Mouse (Mus musculus) right cerebral cortex, postnatal 10 days (tissue): ENCODE results near the gene AA467197.

Experiments used
- DNase-seq, 2 experiments: peaks; one replicate each; pipeline ENCODE4 v3.0.0; 2021; ENCODE audit warnings: low spot score in 2 of 2

The AA467197 gene

DNA sequence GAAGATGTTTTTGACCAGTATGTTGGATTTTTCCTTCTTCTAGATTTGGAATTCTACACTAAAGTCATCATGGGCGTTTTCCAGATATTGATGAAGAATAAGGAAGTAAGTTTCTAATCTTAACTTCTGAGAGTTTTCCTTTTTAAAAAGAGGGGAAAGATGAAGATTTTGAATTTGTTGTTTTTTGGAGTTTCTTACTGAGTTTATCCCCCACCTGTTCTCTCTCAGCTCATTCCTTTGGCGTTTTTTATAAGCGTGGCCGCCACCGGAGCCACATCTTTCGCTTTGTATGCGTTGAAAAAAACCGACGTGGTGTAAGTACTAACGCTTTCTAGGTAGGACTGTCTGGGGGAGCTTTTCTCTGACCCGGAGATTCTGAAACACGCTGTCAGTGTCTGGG, 1.2 kb downstream of the AA467197 start:
- no peak for DNase-seq

- no peak for DNase-seq
Measured at GRCm38 (mm10) chr2:122638673-122639072, 1.9 kb downstream of the AA467197 start.

- no peak for DNase-seq
Measured at GRCm38 (mm10) chr2:122652096-122653084, 15.6 kb downstream of the AA467197 start.

DNA sequence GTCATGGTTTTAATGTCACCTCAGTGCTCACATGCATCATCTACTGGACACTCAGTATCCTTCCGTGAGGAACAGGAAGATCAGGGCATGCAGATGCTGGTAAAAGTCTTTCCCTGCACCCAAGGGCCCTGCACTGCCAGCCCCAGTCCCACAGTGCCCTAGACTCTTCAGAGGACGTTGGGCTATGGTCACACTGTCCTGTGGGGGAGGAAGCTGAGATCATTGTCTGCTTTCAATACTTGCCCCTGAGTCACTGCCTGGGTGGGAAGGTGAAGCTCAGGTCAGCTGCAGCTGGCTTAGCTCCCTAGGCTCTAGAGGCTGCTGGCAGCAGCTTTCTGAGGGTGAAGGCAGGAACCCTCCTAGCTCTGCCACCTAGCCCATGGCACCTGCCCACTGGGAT, 19.3 kb downstream of the AA467197 start:
- no peak for DNase-seq

GRCm38 (mm10) chr2:122656767-122657166, 20.0 kb downstream of the AA467197 start:
- no peak for DNase-seq

DNA sequence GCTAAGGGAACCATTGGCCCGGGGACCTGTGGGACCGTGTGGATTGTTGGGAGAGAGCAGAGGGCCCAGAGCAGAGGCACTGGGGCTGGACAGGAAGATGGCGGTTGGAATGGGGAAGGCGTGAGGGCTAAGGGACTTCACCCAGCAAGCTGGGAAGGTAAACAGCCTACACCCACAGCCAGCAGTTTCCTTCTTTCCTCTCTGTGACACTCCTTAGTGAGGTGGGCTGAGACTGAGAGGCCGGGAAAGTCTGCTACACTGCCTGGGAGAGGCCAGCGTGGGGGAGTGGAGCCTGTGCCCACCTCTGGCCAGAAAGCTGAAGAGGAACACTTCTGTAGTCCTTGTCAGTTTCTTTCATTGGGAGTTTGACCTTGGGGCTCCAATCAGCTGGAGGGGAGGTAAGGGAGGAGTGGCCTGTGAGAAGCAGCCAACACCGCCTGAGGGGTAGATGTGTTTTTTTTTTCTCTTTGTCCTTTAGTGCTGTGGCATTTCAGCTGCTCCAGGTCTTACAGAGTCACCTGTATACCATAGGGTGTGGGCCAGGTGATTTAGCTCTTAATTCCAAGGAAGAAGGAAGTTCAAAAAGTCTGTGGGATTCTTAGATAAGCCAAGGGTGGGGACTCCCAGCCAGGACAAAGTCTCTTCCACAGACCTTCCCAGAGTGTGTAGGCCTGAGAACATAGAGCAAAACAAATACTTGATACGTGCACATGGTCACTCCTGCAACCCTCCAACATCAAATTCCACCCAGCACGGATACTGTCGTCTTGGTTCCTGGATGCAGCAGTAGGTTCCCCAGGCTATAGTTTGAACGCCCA, 21.1 kb downstream of the AA467197 start:
- no peak for DNase-seq

- no peak for DNase-seq
Measured at GRCm38 (mm10) chr2:122659825-122660224, 23.0 kb downstream of the AA467197 start.

DNA sequence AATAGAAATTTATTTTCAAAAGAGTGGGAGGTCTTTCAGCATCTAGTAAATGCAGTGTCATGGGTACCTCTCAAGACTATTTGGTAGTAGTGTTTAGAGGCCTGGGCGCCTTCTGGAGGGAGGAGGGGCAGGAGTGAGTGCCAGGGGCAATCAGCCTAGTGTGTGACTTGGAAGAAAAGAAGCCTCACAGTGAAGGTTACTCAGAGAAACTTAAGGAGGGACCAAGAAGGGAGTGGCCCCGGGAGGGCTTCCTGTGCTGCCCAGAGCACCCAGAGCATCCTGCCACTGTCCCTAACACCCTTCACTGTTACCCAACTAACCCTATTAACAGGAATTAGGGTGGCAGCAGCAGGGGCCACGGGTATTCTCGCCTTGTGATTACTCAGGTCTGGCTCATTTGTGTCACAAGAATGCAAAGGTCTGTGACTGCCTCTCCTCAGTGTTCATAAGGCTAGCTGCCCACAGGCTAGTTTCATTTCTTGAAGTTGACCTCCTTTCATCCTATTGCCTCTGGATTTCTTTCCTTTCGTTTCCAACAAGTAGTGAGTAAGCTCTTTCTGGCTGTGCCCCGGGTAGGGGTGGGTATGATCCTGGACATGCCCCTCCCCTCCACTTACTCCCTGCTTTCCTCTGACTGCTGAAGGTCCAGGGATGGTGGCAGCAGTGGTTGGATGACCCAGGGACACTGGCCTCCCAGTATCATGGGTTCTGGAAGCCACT, 28.6 kb downstream of the AA467197 start:
- DNase-seq = no peak

DNA sequence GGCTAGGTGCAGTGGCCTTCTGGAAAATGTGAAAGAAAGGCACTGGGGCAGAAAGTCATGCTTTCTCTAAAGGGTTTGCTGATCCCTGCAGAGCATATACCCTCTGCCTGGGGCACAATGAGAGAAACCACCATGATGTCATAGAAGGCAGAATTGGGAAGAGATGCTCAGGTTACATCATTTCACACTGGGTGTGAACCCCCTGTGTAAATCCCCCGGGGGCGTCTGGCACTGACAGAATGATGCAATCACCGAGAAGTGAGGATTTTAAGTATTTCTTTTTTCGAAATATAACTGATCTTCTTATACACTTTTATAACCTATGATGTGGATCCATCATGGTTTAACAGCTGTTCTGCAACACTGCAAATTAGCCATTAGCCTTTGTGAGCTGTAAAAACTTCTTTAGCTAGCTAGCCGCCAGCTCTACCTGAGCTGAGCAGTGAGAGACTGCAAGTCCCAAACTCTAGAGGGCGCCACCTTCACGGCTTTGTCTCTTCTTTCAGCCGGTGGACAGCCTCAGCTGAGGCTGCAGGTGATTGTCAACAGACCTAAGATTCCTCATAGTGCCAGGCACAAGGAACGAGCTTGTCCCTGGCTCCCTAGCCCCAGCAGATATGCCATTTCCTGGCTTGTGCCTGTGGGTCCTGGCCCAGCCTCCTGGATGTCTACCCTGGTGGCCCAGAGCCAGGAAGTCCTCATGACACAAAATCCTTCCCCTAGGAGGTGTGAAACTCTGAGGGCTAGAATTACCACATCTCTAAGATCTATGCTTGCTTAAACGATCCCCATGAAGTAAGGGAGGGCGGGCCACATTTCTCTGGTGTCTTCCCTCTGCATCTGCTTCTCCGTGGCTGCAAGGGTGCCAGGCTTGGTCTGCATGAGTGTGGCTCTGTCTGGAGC, 29.4 kb downstream of the AA467197 start:
- peak in 1 of 2 experiments; percentile 26 for DNase-seq

GRCm38 (mm10) chr2:122667856-122668255, 31.1 kb downstream of the AA467197 start:
- peak; percentile 35 to 60 for DNase-seq

DNA sequence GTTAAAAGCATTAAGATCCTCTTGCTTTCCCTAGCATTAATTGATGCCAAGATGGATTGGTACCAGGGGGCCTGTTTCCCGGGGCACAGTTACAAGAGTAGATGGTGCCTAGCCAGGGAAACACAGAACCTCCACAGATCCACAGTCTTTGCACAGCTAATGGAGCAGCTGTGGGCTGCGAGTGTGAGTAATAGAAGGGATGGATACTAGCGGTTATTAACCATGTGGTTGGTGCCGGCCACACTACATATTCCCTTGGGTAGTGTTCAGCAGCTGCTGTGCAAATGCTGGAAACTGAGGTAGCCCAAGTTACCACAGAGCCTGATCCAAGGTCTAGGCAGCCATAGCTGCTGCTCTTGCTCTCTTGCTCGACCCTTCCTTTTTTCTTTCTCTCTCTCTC, 34.9 kb downstream of the AA467197 start:
- DNase-seq = no peak

DNA sequence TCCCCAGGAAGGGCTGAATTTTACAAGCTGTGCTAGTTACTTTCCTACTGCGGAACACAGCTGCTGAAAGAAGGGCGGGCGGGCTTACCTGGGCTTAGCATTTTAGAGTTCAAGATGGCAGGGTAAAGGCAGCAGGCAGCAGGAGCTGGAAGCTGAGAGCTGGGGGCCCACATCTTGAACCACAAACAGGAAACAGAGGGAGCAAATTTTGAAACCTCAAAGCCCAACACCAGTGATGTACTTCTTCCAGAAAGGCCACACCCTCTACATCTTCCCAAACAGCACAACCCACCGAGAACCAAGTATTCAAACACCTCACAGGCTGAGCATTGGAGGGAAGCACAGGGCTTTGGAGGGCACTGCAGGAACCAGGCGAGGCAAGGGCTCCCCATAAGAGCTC, 36.1 kb downstream of the AA467197 start:
- no peak for DNase-seq

GRCm38 (mm10) chr2:122675126-122675525, 38.3 kb downstream of the AA467197 start:
- no peak for DNase-seq

DNA sequence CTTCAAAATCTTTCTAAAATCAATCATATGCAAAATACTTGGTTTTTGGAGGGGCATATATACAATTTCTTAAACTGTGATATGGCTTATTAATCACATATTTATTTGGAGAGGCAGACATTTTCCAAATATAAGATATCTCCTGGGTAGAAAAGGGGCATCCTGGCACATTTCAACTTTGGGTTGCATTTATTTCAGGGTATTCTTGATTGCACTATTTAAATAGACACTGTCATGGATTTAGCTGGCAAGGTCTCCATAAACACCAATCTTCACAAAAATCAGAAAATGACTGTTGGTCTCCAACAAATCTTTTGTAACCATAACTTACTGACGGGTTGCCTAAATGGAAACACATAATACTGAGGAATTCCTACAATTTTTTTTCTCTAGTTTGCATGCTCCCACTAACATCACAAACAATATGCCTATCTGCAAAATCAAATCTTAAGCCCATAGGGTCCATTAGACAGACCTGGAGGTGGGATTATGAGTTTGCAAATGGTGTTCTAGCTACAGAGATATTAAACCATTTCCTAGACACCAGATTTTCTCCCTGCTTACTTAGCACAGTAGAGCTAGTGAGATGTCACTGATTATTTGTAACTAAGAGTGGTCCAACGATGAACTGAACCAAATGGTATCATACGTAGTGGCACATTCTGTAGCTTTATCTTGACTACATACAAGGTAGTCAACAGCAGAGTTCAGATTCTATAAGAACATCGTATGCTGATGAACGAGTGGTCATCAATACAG, 44.8 kb downstream of the AA467197 start:
- DNase-seq = no peak

GRCm38 (mm10) chr2:122682520-122682919, 45.7 kb downstream of the AA467197 start:
- no peak for DNase-seq

DNA sequence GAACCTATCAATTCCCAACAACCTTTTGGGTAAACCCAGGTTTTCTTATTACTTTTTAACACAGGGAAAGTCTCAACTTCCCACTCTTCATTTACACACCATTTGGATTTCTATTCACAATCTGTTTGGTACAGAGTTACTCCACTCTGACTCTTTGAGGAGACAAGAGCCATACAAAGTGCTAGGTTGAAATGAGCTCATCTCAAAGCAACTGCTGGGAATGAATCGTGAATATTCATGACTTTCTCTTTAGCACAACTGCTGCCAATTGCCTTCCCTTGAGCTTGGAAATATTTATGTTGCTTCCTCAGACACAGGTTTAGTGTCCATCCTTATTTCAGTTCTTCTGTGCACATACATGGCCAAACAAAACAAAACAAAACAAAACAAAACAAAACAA, 46.9 kb downstream of the AA467197 start:
- DNase-seq = no peak

DNA sequence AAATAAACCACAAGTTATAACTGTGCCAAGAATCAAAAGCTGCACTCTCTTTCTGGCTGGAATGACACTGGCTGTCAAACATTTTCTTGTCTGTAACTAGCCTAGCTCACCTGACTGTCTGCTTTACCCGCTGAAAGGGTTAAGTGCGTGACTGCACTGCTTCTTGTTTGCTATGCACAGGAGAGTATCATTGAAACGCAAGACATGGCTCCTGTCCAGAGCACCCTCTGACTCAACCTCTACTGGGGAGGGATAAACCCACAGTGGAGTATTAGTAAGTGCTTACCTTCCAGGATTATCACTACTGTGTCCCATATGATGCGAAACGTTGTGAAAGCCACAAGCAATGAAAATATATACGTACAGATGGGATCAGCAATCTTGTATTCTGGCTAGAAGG, 49.9 kb downstream of the AA467197 start:
- DNase-seq = no peak
